Mouse (Mus musculus): Measurements from ENCODE around the gene Cwc15. TPM values are rescaled to one million over a fixed set of nuclear protein-coding genes. Genes with fewer than 3 reads are reported as not detected.

Cwc15 gene
- total and polyA plus RNA-seq, 2 experiments = 7.0 to 58.4 TPM

GRCm38 (mm10) chr9:14498896-14499705 lies 1.3 kb upstream of the Cwc15 start:
- H3K36me3 ChIP-seq (ENCODE audit: control insufficient read depth, insufficient read depth, low read length) = peaks cover 15% of the 10 kb centered on the region
- WGBS = 80% methylated on average over 4 of the region's 4 CpGs
- TF ChIP-seq POLR2A (IDR thresholded peaks at IDR 0.05; ENCODE audit: extremely low read depth, insufficient read depth, low read length) (no peak), CTCF (IDR thresholded peaks at IDR 0.05; ENCODE audit: low read depth, low read length) (no peak)
- DNase-seq (ENCODE audit: extremely low read depth, low read depth, low spot score) = no peak
- peaks cover 5% of the 10 kb centered on the region for H3K79me2 ChIP-seq (ENCODE audit: control insufficient read depth, insufficient read depth, low read length)
- H3K9ac ChIP-seq (ENCODE audit: low read depth, low read length) = no peak overlapping the region
- peaks cover 1% of the 10 kb centered on the region; the same call in 1 of the 2 replicates for H3K4me1 ChIP-seq (ENCODE audit: control insufficient read depth, insufficient read depth, low read length)
- no peak overlapping the region for H3K27ac ChIP-seq (replicated peaks; ENCODE audit: insufficient read depth, low read depth, low read length)
- no peaks in the 10 kb centered on the region for H3K27me3 ChIP-seq (ENCODE audit: control insufficient read depth, insufficient read depth, low read length)
- no peak overlapping the region for H3K4me3 ChIP-seq (ENCODE audit: insufficient read depth, low read depth, low read length)

GRCm38 (mm10) chr9:14500916-14501424 lies 553 bp downstream of the Cwc15 start:
- peak overlapping the region; percentile 68 for H3K27ac ChIP-seq (replicated peaks; ENCODE audit: insufficient read depth, low read depth, low read length)
- TF ChIP-seq POLR2A (IDR thresholded peaks at IDR 0.05; ENCODE audit: extremely low read depth, insufficient read depth, low read length) = no peak
- TF ChIP-seq CTCF (IDR thresholded peaks at IDR 0.05; ENCODE audit: low read depth, low read length) = no peak
- H3K79me2 ChIP-seq (ENCODE audit: control insufficient read depth, insufficient read depth, low read length) = peaks cover 5% of the 10 kb centered on the region
- H3K27me3 ChIP-seq (ENCODE audit: control insufficient read depth, insufficient read depth, low read length) = no peaks in the 10 kb centered on the region
- H3K4me3 ChIP-seq (ENCODE audit: insufficient read depth, low read depth, low read length) = peak overlapping the region; percentile 99
- peaks cover 1% of the 10 kb centered on the region; the same call in 1 of the 2 replicates for H3K4me1 ChIP-seq (ENCODE audit: control insufficient read depth, insufficient read depth, low read length)
- 3% methylated on average over 10 of the region's 10 CpGs for WGBS
- peak overlapping the region; percentile 98 for H3K9ac ChIP-seq (ENCODE audit: low read depth, low read length)
- no peak for DNase-seq (ENCODE audit: extremely low read depth, low read depth, low spot score)
- H3K36me3 ChIP-seq (ENCODE audit: control insufficient read depth, insufficient read depth, low read length) = peaks cover 33% of the 10 kb centered on the region

GRCm38 (mm10) chr9:14512633-14513445 lies 12.4 kb downstream of the Cwc15 start:
- DNase-seq (ENCODE audit: extremely low read depth, low read depth, low spot score) = no peak
- Histone ChIP-seq H3K27me3 (ENCODE audit: control insufficient read depth, insufficient read depth, low read length) (no peaks in the 10 kb centered on the region), H3K9ac (ENCODE audit: low read depth, low read length) (no peak overlapping the region), H3K79me2 (ENCODE audit: control insufficient read depth, insufficient read depth, low read length) (no peaks in the 10 kb centered on the region), H3K36me3 (ENCODE audit: control insufficient read depth, insufficient read depth, low read length) (peaks cover 34% of the 10 kb centered on the region), H3K27ac (replicated peaks; ENCODE audit: insufficient read depth, low read depth, low read length) (no peak overlapping the region), H3K4me3 (ENCODE audit: insufficient read depth, low read depth, low read length) (no peak overlapping the region), H3K4me1 (ENCODE audit: control insufficient read depth, insufficient read depth, low read length) (no peaks in the 10 kb centered on the region)
- WGBS = 80% methylated on average over 9 of the region's 9 CpGs
- TF ChIP-seq CTCF (IDR thresholded peaks at IDR 0.05; ENCODE audit: low read depth, low read length) (peak; percentile 39), POLR2A (IDR thresholded peaks at IDR 0.05; ENCODE audit: extremely low read depth, insufficient read depth, low read length) (no peak)

GRCm38 (mm10) chr9:14517296-14517695 lies 16.9 kb downstream of the Cwc15 start:
- H3K36me3 ChIP-seq (ENCODE audit: control insufficient read depth, insufficient read depth, low read length) = peaks cover 6% of the 10 kb centered on the region
- no peak for TF ChIP-seq POLR2A (IDR thresholded peaks at IDR 0.05; ENCODE audit: extremely low read depth, insufficient read depth, low read length)
- TF ChIP-seq CTCF (IDR thresholded peaks at IDR 0.05; ENCODE audit: low read depth, low read length) = no peak
- WGBS = 76% methylated on average over 1 of the region's 1 CpGs
- no peak for DNase-seq (ENCODE audit: extremely low read depth, low read depth, low spot score)
- no peaks in the 10 kb centered on the region for H3K27me3 ChIP-seq (ENCODE audit: control insufficient read depth, insufficient read depth, low read length)
- H3K4me3 ChIP-seq (ENCODE audit: insufficient read depth, low read depth, low read length) = no peak overlapping the region
- no peaks in the 10 kb centered on the region for H3K79me2 ChIP-seq (ENCODE audit: control insufficient read depth, insufficient read depth, low read length)
- no peaks in the 10 kb centered on the region for H3K4me1 ChIP-seq (ENCODE audit: control insufficient read depth, insufficient read depth, low read length)
- no peak overlapping the region for H3K9ac ChIP-seq (ENCODE audit: low read depth, low read length)
- no peak overlapping the region for H3K27ac ChIP-seq (replicated peaks; ENCODE audit: insufficient read depth, low read depth, low read length)

GRCm38 (mm10) chr9:14518105-14518504 lies 17.7 kb downstream of the Cwc15 start:
- TF ChIP-seq CTCF (IDR thresholded peaks at IDR 0.05; ENCODE audit: low read depth, low read length) (no peak), POLR2A (IDR thresholded peaks at IDR 0.05; ENCODE audit: extremely low read depth, insufficient read depth, low read length) (no peak)
- no peak overlapping the region for H3K9ac ChIP-seq (ENCODE audit: low read depth, low read length)
- no peak overlapping the region for H3K27ac ChIP-seq (replicated peaks; ENCODE audit: insufficient read depth, low read depth, low read length)
- no peak for DNase-seq (ENCODE audit: extremely low read depth, low read depth, low spot score)
- H3K36me3 ChIP-seq (ENCODE audit: control insufficient read depth, insufficient read depth, low read length) = peaks cover 3% of the 10 kb centered on the region; the same call in 1 of the 2 replicates
- H3K27me3 ChIP-seq (ENCODE audit: control insufficient read depth, insufficient read depth, low read length) = no peaks in the 10 kb centered on the region
- no peaks in the 10 kb centered on the region for H3K79me2 ChIP-seq (ENCODE audit: control insufficient read depth, insufficient read depth, low read length)
- no peak overlapping the region for H3K4me3 ChIP-seq (ENCODE audit: insufficient read depth, low read depth, low read length)
- 89% methylated on average over 3 of the region's 3 CpGs for WGBS
- H3K4me1 ChIP-seq (ENCODE audit: control insufficient read depth, insufficient read depth, low read length) = no peaks in the 10 kb centered on the region

Measured in liver, adult 2 months (tissue).